Mouse (Mus musculus) CD4-positive, CD25-positive, alpha-beta regulatory T cell, adult 2 months (primary cell): ENCODE results near the gene Dcp1b.
"Not testable (repeated sequence)": the region's sequence is repeated elsewhere in the genome, so short reads cannot be mapped to it uniquely, and the experiment has no call there.

ENCODE experiments used
- DNase-seq: peaks from one replicate; pipeline ENCODE4 v3.0.0-alpha.2; 2012; ENCODE audit warnings: low read depth, low spot score

Gene Dcp1b

DNA sequence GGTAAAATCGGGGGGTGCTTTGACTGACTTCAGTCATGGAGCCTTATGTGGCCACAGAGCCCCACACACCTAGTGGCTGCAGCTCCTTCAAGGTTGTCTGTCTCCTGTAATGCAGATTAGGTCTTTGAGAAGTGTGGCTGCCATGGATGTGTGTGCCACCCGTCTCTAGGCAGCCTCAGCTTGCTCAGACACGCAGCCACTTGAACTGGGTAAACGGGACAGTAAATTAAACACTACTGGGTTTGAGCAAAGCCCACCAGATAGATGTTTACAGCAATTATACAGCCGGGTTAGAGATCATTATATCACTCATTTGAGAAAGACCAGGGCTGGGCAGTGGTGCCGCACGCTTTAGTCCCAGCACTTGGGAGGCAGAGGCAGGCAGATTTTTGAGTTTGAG, 19.5 kb downstream of the Dcp1b start:
- no peak for DNase-seq

DNA sequence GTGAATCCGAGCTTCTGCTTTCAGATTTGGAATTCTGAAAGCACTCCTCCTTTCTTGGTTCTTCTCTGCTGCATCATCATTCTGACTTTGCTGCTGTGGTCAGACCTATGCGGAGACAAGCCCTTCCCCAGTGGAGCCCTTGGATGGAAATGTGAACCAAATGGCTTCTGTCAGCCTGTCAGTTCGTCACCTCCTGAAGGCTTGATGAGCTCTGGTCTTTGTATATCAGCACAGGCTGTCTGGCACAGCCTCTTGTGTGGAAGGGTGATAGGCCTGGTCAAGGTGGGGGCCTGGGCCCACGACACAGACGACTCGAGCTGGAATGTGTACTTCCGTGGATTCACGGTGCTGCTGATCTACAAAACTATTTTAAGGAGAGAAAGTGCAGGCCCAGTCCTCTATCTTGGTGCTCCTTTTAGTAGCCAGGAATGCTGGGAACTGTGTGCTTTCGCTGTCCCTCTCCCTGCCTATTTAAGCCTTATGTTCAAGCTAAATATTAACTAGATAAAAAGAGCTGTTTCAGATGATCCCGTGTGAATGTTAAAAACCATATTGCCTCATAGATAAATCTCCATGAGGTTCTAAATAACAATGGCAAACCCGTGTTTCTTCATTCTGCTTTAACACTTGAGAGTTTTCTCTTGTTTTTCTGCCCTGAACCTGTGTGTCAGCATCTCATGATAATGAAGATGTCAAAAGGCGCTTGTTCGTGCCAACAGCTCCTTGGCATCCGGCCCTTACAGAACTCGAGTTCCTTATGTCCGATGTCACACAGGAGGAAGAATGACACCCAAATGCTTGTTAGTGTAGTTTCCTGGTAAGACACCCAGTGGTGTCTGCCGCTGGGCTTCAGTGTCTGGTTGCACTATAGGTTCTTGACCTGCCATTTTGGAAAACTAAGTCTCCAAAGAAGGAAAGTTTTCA, 21.6 kb downstream of the Dcp1b start, which contains the start of gene Cacna1c:
Gene Cacna1c (minus strand): TSS at position 37 of the 924 bp plus-strand sequence.
- no peak for DNase-seq

DNA sequence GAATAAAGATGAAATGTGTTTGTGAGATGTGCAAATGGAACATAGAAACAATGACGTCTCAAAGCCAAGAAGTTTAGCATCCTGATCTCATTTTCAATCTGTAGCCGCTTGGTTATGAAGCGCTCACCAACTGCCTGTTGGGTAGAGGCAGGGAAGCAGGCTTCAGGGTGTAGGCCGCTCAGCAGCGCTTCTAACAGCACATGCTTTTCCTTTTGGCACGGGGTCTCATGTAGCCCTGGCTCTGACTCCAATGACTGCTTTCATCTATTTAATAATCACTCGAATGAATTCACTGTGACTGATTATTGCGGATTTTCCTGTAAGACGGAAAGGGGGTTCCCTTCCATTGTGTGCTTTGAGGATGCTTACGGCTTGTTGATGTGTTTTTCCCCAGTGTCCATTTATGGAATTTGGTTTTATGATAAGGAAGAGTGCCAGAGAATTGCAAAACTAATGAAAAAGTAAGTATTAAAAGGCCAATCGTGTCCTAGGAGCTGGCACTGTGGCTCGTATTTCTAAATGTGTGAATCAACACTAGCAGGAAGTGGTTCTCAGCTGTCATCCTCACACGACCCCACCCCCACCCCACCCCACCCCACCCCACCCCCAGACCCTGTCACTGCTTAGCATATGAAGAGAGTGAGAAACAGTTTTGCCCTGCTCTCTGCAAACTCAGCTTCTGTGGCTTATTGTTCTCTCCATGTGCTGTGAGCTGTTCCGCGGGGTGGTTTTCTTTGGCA, 23.7 kb downstream of the Dcp1b start:
- peak; percentile 33 for DNase-seq

DNA sequence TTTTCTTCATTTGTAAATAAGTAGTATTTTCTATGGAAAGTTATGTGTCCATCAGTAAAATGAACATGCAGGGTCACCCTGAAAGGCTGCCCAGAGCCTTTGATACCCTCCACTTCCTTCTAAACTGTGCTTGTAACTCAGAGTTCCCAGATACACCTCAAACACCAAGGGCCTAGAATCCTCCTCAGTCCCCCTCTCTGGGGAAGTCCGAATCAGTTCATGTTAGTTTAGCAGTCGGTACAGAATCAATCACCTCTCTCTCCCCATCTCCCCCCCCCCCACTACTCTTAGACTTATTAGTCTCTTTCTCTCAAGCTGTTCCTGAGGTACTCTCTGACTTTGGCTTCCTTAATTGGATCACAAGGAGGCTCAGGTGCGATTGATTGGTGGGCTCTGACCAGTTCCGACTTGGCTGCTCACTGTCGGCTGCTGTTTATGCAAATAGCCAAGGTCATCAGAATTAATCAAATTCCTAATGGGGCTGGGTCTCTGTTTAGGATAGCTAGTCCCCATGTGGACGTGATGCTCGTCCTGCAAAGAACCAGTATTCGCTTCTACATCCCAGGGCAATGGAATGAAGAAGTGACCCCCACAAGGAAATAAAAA, 24.3 kb downstream of the Dcp1b start:
- DNase-seq, result no peak

GRCm38 (mm10) chr6:119200362-119200761, 25.3 kb downstream of the Dcp1b start:
- no peak for DNase-seq

DNA sequence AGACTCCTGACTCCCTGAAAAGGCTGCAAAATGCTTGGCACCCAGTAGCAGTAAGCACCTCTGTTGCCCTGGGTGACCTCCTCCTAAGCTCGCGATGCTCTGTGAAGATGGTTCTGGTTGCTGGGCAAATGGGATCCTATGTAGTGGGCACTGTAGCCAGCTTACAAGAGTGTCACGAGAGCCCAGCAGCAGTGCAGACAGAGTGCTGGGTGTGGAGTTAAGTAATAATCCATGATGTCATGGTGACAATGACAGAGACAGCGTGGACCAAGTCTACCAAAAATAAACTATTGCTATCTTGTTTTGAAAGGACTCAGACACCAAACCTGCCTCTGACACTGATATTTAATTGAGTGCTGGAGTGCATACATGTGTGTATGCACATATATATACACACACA, 26.5 kb downstream of the Dcp1b start:
- no peak for DNase-seq

DNA sequence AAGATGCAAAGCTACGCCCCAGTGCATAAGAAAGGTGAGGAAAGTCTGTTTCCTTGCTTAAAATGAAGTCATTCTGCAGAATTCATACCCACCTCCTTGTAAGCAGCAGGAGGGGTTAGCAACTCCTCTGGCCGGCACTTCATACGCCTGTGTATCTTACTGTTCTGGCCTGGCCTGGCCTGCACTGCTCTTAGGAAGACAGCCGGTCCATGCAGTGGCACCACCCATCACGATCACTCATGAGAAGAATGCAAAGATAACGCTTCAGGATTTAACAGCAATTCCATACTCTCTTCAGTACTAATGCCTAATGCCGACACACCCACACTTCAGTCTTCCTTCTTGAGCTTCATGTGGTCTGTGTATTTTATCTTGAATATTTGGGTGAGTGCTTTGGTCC, 29.2 kb downstream of the Dcp1b start:
- no peak for DNase-seq

DNA sequence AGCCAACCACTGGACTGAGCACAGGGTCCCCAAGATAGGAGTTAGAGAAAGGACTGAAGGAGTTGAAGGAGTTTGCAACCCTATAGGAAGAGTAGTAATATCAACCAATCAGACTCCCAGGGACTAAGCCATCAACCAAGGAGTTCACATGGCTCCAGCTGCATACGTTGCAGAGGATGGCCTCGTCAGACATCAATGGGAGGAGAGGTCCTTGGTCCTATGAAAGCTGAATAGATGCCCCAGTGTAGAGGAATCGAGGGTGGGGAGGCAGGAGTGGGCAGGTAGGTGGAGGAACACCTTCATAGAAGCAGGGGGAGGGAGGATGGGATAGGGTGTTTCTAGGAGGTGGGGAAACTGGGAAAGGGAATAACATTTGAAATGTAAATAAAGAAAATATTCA, 29.9 kb downstream of the Dcp1b start:
- no peak for DNase-seq

DNA sequence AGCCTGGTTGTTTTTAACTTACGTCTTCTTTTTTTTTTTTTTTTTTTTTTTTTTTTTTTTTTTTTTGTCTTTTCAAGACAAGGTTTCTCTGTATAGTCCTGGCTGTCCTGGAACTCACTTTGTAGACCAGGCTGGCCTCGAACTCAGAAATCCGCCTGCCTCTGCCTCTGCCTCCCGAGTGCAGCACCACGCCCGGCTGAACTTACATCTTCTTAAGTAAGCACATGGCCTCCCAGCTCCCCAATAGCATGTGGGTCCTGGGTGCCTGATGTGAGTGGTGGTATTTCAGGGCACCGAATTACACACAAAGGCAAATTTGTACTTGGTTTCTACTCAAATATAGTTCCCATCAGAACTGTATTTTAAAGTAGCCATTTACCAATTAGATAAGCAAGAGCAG, 31.0 kb downstream of the Dcp1b start:
- DNase-seq, result not testable (repeated sequence)

DNA sequence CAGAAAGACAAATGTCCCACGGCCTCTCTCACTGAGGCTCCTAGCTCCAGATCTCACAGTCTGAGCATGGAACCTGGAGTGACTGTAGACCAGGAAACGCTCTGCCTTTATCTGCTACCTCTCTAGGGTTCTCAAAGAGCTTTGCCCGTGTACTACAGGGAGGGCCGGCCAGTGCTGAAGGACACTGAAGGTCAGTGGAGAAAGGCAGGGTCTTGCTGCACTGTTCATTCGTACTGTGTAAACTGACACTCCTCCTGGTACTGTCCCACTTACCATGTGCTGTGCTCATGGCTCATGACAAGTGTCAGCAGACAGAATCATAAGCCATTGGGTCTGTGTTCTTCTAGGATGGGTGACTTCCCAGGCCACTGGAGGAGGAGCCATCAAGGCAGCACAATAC, 38.3 kb downstream of the Dcp1b start:
- no peak for DNase-seq

DNA sequence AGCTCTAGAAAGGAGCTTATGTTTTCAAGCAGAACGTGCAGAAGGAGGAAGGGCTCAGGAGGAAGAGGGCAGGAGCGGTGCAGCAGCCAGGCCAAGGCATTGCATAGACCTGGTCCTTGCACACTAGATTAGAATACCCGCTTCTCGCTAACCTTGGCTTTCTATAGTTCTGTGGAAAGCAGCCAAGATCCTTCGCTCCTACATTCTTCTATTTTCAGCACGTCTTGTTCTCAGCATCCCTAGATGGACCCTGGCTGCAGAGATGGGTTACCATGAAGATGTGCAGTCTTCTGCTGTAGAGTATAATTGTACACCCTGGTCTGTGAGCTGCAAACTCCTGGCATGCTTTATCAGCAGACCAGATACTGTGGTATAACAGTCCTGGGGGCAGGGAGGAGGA, 39.1 kb downstream of the Dcp1b start:
- no peak for DNase-seq

- no peak for DNase-seq
Measured at GRCm38 (mm10) chr6:119215040-119215613, 40.1 kb downstream of the Dcp1b start.

DNA sequence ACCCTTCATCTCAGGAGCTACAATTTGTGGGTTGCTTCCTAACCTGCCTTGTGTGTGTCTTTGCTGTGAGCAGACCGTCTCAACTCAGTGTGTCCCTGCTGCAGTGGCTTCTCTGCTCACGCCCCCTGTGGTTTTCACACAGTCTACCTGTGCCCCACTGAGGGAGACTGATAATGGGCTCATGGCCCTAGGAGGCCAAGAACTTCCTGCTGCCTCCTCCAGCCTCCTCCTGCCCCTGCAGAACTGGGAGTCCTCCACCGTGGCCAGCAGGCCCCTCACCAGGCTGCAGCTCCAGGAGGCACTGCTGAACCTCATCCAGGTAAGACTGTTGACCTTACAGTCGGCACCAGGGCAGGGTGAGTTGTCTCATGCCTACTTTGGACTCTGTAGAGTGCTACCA, 42.6 kb downstream of the Dcp1b start:
- no peak for DNase-seq

GRCm38 (mm10) chr6:119218591-119218990, 43.5 kb downstream of the Dcp1b start:
- no peak for DNase-seq

- no peak for DNase-seq
Measured at GRCm38 (mm10) chr6:119219237-119219870, 44.3 kb downstream of the Dcp1b start.

DNA sequence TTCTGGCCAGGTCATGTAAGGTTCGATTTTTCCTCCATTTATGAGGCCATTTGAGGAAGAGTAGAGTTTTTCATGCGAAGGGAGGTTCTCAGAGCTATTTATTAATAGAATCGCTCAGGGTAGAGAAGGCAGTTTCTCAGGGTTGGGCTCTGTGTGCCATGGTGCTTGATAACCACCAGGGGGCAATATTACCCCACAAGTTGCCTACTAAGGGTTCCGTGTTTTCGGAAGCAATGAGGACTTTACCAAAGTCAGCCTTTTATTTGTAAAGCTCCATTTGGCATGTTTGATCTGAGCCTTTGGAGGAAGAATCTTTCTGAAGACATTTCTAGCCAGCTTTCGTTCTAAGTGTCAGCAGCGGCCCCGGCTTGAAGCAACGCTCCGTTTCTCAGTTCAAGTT, 45.2 kb downstream of the Dcp1b start:
- DNase-seq, result peak; percentile 73

GRCm38 (mm10) chr6:119224451-119225195, 49.6 kb downstream of the Dcp1b start:
- no peak for DNase-seq

DNA sequence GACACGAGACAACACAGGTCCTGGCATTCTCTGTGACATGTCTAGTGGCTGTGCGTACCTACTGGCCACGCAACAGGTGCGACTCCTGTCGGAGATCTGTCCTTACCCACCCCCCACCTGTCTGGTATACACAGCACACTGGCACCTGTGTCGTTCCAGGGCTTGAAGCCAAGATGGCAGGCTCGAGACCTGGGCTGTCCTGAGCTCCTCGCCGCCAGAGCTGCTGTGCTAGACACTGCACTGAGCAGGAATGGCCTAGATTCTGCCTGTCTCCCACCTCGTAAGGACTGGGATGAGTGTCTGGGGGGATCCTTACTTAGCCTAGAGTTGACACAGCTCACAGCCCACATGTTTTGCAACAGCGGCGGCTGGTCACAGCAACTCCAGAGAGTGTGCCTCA, 50.2 kb downstream of the Dcp1b start:
- no peak for DNase-seq

DNA sequence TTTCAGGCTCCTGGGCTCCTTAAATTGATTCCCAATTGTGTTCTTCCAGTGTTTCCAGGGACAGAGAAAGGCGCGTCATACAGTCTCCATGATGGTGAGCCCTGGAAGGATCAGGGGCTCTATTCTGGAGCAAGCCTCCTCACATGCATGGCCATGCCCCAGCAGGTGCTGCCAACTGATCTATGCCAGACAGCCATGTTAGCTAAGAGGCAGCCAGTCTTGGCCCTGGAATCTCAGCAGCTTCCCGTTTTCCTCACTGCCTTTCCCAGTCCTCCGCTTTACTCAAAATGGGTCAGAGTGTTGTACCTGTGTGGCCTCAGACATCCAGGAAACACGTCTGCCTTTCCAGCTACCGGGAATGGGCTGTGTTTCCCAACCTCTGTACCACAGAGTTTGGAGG, 50.7 kb downstream of the Dcp1b start:
- no peak for DNase-seq

GRCm38 (mm10) chr6:119227001-119227400, 51.9 kb downstream of the Dcp1b start:
- no peak for DNase-seq
